Mouse (Mus musculus) gastrocnemius, adult 8-10 months (tissue): Measurements from ENCODE around the gene Vmn1r163. TPM values are rescaled to one million over a fixed set of nuclear protein-coding genes. Genes with fewer than 3 reads are reported as not detected.
"Not testable (repeated sequence)": the region's sequence is repeated elsewhere in the genome, so short reads cannot be mapped to it uniquely, and the experiment has no call there.

Experiments
- DNase-seq, 2 experiments: peaks; one replicate each; pipeline ENCODE4 v3.0.0; 2022; ENCODE audit warnings: low spot score in 2 of 2
- total RNA-seq, 4 experiments: library from RNA; stranded (reverse); gene quantifications; 2 replicates each; pipeline ENCODE4 v1.2.4; 2022

Vmn1r163 gene
- not detected for total RNA-seq

DNA sequence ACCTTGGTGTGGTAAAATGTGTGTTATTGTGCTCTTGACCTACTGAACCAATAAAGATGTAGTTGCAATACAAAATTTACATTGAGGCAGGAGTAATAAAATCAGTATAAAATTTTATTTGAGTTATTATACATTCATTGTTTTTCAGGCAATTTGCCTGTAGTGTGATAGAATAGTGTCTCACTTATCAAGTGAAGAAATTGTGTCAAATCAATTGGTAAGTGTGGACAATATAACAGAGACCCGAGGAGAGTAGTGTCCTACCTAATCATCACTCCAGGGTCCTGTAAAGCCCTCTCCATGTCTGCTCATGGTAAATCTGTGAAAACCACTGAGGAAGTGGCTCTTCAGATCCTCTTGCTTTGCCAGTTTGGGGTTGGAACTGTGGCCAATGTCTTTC lies at the start of gene Vmn1r163:
Gene Vmn1r163, plus strand, starts transcription at position 301 of the 400 bp plus-strand sequence.
- not testable (repeated sequence) for DNase-seq

DNA sequence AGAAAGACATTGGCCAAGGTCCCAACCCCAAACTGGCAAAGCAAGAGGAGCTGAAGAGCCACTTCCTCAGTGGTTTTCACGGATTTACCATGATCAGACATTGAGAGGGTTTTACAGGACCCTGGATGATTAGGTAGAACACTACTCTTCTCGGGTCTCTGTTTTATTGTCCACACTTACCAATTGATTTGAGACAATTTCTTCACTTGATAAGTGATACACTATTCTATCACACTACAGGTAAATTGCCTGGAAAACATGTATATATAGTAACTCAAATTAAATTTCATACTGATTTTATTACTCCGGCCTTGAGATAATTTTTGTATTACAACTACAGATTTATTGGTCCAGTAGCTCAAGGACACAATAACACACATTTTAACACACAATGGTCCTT lies 35.5 kb upstream of the Vmn1r163 start, which contains the start of gene Gm4216:
Gene Gm4216, minus strand, starts transcription at position 101 of the 400 bp plus-strand sequence.
- DNase-seq, result not testable (repeated sequence)

DNA sequence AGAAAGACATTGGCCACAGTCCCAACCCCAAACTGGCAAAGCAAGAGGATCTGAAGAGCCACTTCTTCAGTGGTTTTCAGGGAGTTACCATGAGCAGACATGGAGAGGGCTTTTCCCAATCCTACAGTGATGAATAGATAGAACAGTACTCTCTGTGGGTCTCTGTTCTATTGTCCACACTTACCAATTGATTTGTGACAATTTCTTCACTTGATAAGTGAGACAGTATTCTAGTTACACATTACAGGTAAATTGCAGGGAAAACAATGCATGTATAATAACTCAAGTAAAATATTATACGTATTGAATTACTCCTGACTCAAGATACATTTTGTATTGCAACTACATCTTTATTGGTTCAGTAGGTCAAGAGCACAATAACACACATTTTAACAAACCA lies 12.0 kb downstream of the Vmn1r163 start, which contains the start of gene Gm8720:
Gene Gm8720, minus strand, starts transcription at position 101 of the 400 bp plus-strand sequence.
- DNase-seq, result not testable (repeated sequence)

Other genes starting within 250 kb of the Vmn1r163 start
- not detected for gene Vmn1r159, start 211.9 kb upstream of the Vmn1r163 start, total RNA-seq
- not detected for gene Vmn1r160, start 184.3 kb upstream of the Vmn1r163 start, total RNA-seq
- not detected for gene Gm4214, start 70.9 kb upstream of the Vmn1r163 start, total RNA-seq
- gene Gm4216, start 35.6 kb upstream of the Vmn1r163 start, total RNA-seq, result not detected
- gene Gm8720, start 11.9 kb downstream of the Vmn1r163 start, total RNA-seq, result not detected
- gene Gm10662, start 88.9 kb downstream of the Vmn1r163 start, total RNA-seq, result not detected
- gene Vmn1r165, start 161.8 kb downstream of the Vmn1r163 start, total RNA-seq, result not detected
- gene Vmn1r166, start 196.1 kb downstream of the Vmn1r163 start, total RNA-seq, result not detected
- not detected for gene Gm6902, start 223.4 kb downstream of the Vmn1r163 start, total RNA-seq
- not detected for gene Nlrp4e, start 245.7 kb downstream of the Vmn1r163 start, total RNA-seq